ENCODE assay signal across 20 mouse cellular contexts in genomic region chr8:113653151-113653550, GRCm38 (mm10). TPM values are rescaled to one million over a fixed set of nuclear protein-coding genes. Genes with fewer than 3 reads are reported as not detected.
"Had no signal": no experiment of that assay in that cellular context is flagged by ENCODE, and none has a peak within 500 bp of the region (broad histone marks: within the 10 kb centered on the region; RNA-seq: fewer than 3 reads in every experiment).

No protein-coding gene starts in this region.

- H3K9ac ChIP-seq: neural tube, embryonic 15.5 days; stomach, embryonic 15.5 days had no signal

- H3K27ac ChIP-seq: neural tube, embryonic 15.5 days; stomach, embryonic 15.5 days; stomach, postnatal 0 days had no signal

- H3K36me3 ChIP-seq: neural tube, embryonic 15.5 days; stomach, embryonic 15.5 days had no signal

- H3K9me3 ChIP-seq: neural tube, embryonic 15.5 days; stomach, embryonic 15.5 days had no signal

- H3K27me3 ChIP-seq: neural tube, embryonic 15.5 days had no signal

- DNase-seq: retina, postnatal 1 day; right cerebral cortex, adult 18-20 months; right cerebral cortex, postnatal 14 days; right cerebral cortex, postnatal 25 days; right cerebral cortex, postnatal 4 days; spleen, adult 18-20 months; thymus, adult 18-20 months; thymus, adult 2 months; thymus, postnatal 14 days; thymus, postnatal 25 days; thymus, postnatal 36 days; thymus, postnatal 4 days had no signal

- H3K4me1 ChIP-seq: neural tube, embryonic 15.5 days; stomach, embryonic 15.5 days had no signal

- H3K4me2 ChIP-seq: neural tube, embryonic 15.5 days; stomach, embryonic 15.5 days had no signal

- H3K4me3 ChIP-seq: neural tube, embryonic 15.5 days; stomach, embryonic 15.5 days had no signal

RNA-seq across cellular contexts. Expression of gene Syce1l, which starts 10.1 kb away (rescaled TPM):
- polyA plus RNA-seq: neural tube, embryonic 14.5 days; small intestine, adult 2 months; spleen, adult 2 months; stomach, embryonic 14.5 days; stomach, embryonic 15.5 days; stomach, embryonic 16.5 days; stomach, postnatal 0 days; thymus, adult 2 months had no signal
